Mouse (Mus musculus): ENCODE measurements around the gene Nfe2l1.

The Nfe2l1 gene

GRCm38 (mm10) chr11:96847240-96847639, 17.5 kb upstream of the Nfe2l1 start:
- DNase-seq (ENCODE audit: low read depth, low spot score): peak; percentile 70

- no peak for DNase-seq (ENCODE audit: low read depth, low spot score)
Observed at GRCm38 (mm10) chr11:96843627-96844026, 13.9 kb upstream of the Nfe2l1 start.

- no peak for DNase-seq (ENCODE audit: low read depth, low spot score)
Observed at GRCm38 (mm10) chr11:96840290-96840689, 10.5 kb upstream of the Nfe2l1 start.

GRCm38 (mm10) chr11:96839877-96840276, 10.1 kb upstream of the Nfe2l1 start:
- DNase-seq (ENCODE audit: low read depth, low spot score): no peak

- DNase-seq (ENCODE audit: low read depth, low spot score): no peak
Observed at GRCm38 (mm10) chr11:96839428-96839827, 9.7 kb upstream of the Nfe2l1 start.

GRCm38 (mm10) chr11:96838341-96838740, 8.6 kb upstream of the Nfe2l1 start:
- DNase-seq (ENCODE audit: low read depth, low spot score): no peak

GRCm38 (mm10) chr11:96837298-96837697, 7.5 kb upstream of the Nfe2l1 start:
- no peak for DNase-seq (ENCODE audit: low read depth, low spot score)

- DNase-seq (ENCODE audit: low read depth, low spot score): no peak
Observed at GRCm38 (mm10) chr11:96834127-96834526, 4.4 kb upstream of the Nfe2l1 start.

- no peak for DNase-seq (ENCODE audit: low read depth, low spot score)
Observed at GRCm38 (mm10) chr11:96832973-96833372, 3.2 kb upstream of the Nfe2l1 start.

GRCm38 (mm10) chr11:96832541-96832940, 2.8 kb upstream of the Nfe2l1 start:
- no peak for DNase-seq (ENCODE audit: low read depth, low spot score)

GRCm38 (mm10) chr11:96831516-96831915, 1.7 kb upstream of the Nfe2l1 start:
- DNase-seq (ENCODE audit: low read depth, low spot score): no peak

GRCm38 (mm10) chr11:96830539-96831216, 910 bp upstream of the Nfe2l1 start:
- no peak for DNase-seq (ENCODE audit: low read depth, low spot score)

GRCm38 (mm10) chr11:96829403-96829812, 360 bp downstream of the Nfe2l1 start:
- peak; percentile 77 for DNase-seq (ENCODE audit: low read depth, low spot score)

GRCm38 (mm10) chr11:96828881-96829280, 887 bp downstream of the Nfe2l1 start:
- DNase-seq (ENCODE audit: low read depth, low spot score): no peak

- DNase-seq (ENCODE audit: low read depth, low spot score): no peak
Observed at GRCm38 (mm10) chr11:96827917-96828316, 1.9 kb downstream of the Nfe2l1 start.

- no peak for DNase-seq (ENCODE audit: low read depth, low spot score)
Observed at GRCm38 (mm10) chr11:96827062-96827581, 2.6 kb downstream of the Nfe2l1 start.

- no peak for DNase-seq (ENCODE audit: low read depth, low spot score)
Observed at GRCm38 (mm10) chr11:96826481-96826880, 3.3 kb downstream of the Nfe2l1 start.

GRCm38 (mm10) chr11:96824783-96825495, 4.8 kb downstream of the Nfe2l1 start:
- no peak for DNase-seq (ENCODE audit: low read depth, low spot score)

GRCm38 (mm10) chr11:96823880-96824782, 5.6 kb downstream of the Nfe2l1 start:
- peak; percentile 98 for DNase-seq (ENCODE audit: low read depth, low spot score)

GRCm38 (mm10) chr11:96823471-96823837, 6.3 kb downstream of the Nfe2l1 start:
- DNase-seq (ENCODE audit: low read depth, low spot score): no peak

GRCm38 (mm10) chr11:96822675-96823470, 6.9 kb downstream of the Nfe2l1 start:
- no peak for DNase-seq (ENCODE audit: low read depth, low spot score)

Data from mesoderm, embryonic 11.5 days (tissue).